Mouse (Mus musculus) forebrain, postnatal 0 days (tissue): Measurements from ENCODE around the gene Emilin2. TPM values are rescaled to one million over a fixed set of nuclear protein-coding genes. Genes with fewer than 3 reads are reported as not detected.

Source experiments
- ATAC-seq: fragments of 200-750 bp; cut with Nextera tagmentation; 2 replicates; pipeline ENCODE4 v1.8.0; 2017; ENCODE audit warnings: mild to moderate bottlenecking, moderate library complexity
- DNase-seq: peaks from one replicate; pipeline ENCODE4 v3.0.0-alpha.2; 2015
- H3K27ac ChIP-seq: fragments of 300-500 bp; sonication (generic); 2 replicates; pipeline ENCODE4 v1.5.1; 2014; ENCODE audit warnings: low read depth, mild to moderate bottlenecking, antibody characterized with exemption, low read length, moderate library complexity, mixed read lengths
- H3K27me3 ChIP-seq: fragments of 300-500 bp; sonication (generic); 2 replicates; pipeline ENCODE4 v1.6.1; 2014; ENCODE audit warnings: mild to moderate bottlenecking, low read length, mixed read lengths; ENCODE audit not compliant: insufficient read depth
- H3K36me3 ChIP-seq: fragments of 300-500 bp; sonication (generic); 2 replicates; pipeline ENCODE4 v1.6.1; 2014; ENCODE audit warnings: mild to moderate bottlenecking, moderate library complexity; ENCODE audit not compliant: insufficient read depth
- H3K4me1 ChIP-seq: fragments of 300-500 bp; sonication (generic); 2 replicates; pipeline ENCODE4 v1.6.1; 2014; ENCODE audit warnings: antibody characterized with exemption; ENCODE audit not compliant: insufficient read depth
- H3K4me2 ChIP-seq: fragments of 300-500 bp; sonication (generic); 2 replicates; pipeline ENCODE4 v1.6.1; 2014; ENCODE audit warnings: low read depth, mild to moderate bottlenecking, moderate library complexity
- H3K4me3 ChIP-seq: fragments of 300-500 bp; sonication (generic); 2 replicates; pipeline ENCODE4 v1.5.1; 2014; ENCODE audit warnings: low read depth, low read length, mixed read lengths
- H3K9ac ChIP-seq: fragments of 300-500 bp; sonication (generic); 2 replicates; pipeline ENCODE4 v1.6.1; 2014; ENCODE audit warnings: mild to moderate bottlenecking
- H3K9me3 ChIP-seq: fragments of 300-500 bp; sonication (generic); 2 replicates; pipeline ENCODE4 v1.6.1; 2016; ENCODE audit warnings: low read length
- CTCF ChIP-seq: sonication (generic); IDR thresholded peaks from 2 replicates; pipeline ENCODE4 v1.5.1; 2016; ENCODE audit warnings: antibody characterized with exemption, control low read depth, low read depth
- WGBS: fragments of 180-500 bp; shearing (Covaris S2); extraction: QIAGEN DNeasy Blood & Tissue Kit; methylation state at CpG from one replicate; pipeline ENCODE4 v1.1.7; 2014; 5-methylcytosine and 5-hydroxymethylcytosine counted together
- polyA plus RNA-seq: library from polyadenylated mRNA; unstranded; fragments of >200 nt; fragmentation: Nextera tagmentation; extraction: Ambion mirVana; gene quantifications from 2 replicates; pipeline ENCODE4 v1.2.1, GENCODE M21; 2015
- total RNA-seq: library from RNA; depleted of rRNA; stranded (reverse); fragments of >200 nt; gene quantifications from 2 replicates; pipeline ENCODE4 v1.2.3, GENCODE M21; 2014

Gene Emilin2
- total and polyA plus RNA-seq, 2 experiments from 2014 or later, result 2.0 to 3.2 TPM

GRCm38 (mm10) chr17:71309711-71310485 is 1.9 kb downstream of the Emilin2 start:
- peak; percentile 47 for DNase-seq
- Histone ChIP-seq H3K9ac (peak overlapping the region; percentile 59), H3K27ac (no peak overlapping the region), H3K4me3 (peak overlapping the region; percentile 58), H3K9me3 (no peaks in the 10 kb centered on the region), H3K36me3 (no peaks in the 10 kb centered on the region), H3K4me1 (peaks cover 10% of the 10 kb centered on the region; the same call in 1 of the 2 replicates), H3K4me2 (peak overlapping the region; percentile 100), H3K27me3 (peaks cover 22% of the 10 kb centered on the region; the same call in 1 of the 2 replicates)
- TF ChIP-seq CTCF, result no peak
- no peak for ATAC-seq
- 5% methylated on average over 23 of the region's 23 CpGs for WGBS

DNA sequence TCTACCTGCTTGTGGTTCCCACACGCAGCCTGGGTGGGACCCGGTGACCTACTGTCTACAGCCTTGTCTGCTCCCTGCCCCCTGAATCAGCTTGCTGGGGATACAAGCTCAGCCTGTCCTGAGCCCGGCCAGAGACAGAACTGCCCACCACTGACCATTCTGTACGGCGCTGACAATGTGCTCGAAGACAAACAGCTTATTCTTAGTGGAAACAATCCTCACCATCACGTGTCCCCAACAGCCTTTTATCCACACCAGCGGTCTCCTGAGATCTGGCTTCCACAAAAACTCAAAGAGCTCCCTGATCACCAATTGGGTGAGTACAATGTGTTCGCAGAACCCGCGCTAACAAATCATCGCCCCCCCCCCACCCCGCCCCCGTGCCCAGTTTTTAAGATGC is 2.6 kb downstream of the Emilin2 start:
- 0 out of 2 replicates have a peak overlapping the region, but pooled peaks have one; percentile 100 for H3K4me2 ChIP-seq
- DNase-seq (no peak), ATAC-seq (no peak)
- peaks cover 22% of the 10 kb centered on the region; the same call in 1 of the 2 replicates for H3K27me3 ChIP-seq
- no peak overlapping the region for H3K9ac ChIP-seq
- H3K36me3 ChIP-seq, result no peaks in the 10 kb centered on the region
- H3K9me3 ChIP-seq, result no peaks in the 10 kb centered on the region
- TF ChIP-seq CTCF, result no peak
- no peak overlapping the region for H3K4me3 ChIP-seq
- H3K27ac ChIP-seq, result no peak overlapping the region
- 11% methylated on average over 14 of the region's 14 CpGs for WGBS
- H3K4me1 ChIP-seq, result peaks cover 10% of the 10 kb centered on the region; the same call in 1 of the 2 replicates

DNA sequence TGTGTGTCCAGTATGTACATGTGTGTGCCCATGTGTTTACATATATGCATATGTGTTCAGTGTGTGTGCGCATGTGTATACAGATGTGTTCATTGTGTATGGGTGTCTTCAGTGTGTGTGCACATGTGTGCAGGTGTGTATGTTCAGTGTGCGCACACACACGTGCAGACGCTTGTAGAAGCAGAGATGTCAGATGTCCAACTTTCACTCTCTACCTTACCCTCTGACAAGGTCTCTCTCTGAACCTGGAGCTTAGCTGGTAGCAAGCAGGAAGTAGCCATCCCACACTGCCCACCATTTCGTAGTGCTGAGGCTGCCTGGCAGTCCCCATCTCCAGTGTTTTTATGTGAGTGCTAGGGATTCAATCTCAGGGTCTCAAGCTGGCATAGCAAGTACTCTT is 3.5 kb downstream of the Emilin2 start:
- H3K27ac ChIP-seq, result no peak overlapping the region
- H3K36me3 ChIP-seq, result no peaks in the 10 kb centered on the region
- H3K4me2 ChIP-seq, result no peak overlapping the region
- no peak overlapping the region for H3K4me3 ChIP-seq
- no peak overlapping the region for H3K9ac ChIP-seq
- H3K27me3 ChIP-seq, result peaks cover 22% of the 10 kb centered on the region; the same call in 1 of the 2 replicates
- DNase-seq (no peak), ATAC-seq (no peak)
- H3K9me3 ChIP-seq, result no peaks in the 10 kb centered on the region
- 89% methylated on average over 5 of the region's 5 CpGs for WGBS
- peaks cover 10% of the 10 kb centered on the region; the same call in 1 of the 2 replicates for H3K4me1 ChIP-seq
- TF ChIP-seq CTCF, result no peak

DNA sequence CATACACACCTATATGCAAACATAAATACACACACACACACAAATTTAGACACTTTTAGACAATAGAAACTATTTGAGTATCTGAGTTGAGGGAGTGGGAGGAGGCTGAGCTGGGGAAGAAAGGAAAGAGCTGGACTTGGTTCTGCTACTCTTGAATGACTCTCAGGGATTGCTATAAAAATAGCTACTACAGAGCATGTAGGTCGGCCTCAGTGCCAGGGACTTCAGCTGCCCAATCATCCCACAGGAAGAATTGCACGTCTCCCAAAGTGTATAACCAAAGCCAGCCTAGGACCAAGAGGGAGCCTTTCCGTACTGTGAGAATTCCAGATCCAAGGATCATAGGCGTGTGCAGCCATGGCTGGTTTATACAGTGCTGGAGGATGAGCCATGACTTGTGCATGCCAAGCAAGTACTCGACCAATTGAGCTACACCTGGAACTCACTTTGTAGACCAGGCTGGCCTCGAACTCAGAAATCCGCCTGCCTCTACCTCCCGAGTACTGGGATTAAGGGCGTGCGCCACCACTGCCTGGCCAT is 4.5 kb downstream of the Emilin2 start:
- no peaks in the 10 kb centered on the region for H3K9me3 ChIP-seq
- ATAC-seq, result no peak
- H3K4me1 ChIP-seq, result peaks cover 10% of the 10 kb centered on the region; the same call in 1 of the 2 replicates
- no peaks in the 10 kb centered on the region for H3K36me3 ChIP-seq
- WGBS, result 90% methylated on average over 10 of the region's 10 CpGs
- no peak overlapping the region for H3K4me2 ChIP-seq
- DNase-seq, result no peak
- no peak overlapping the region for H3K4me3 ChIP-seq
- no peak overlapping the region for H3K9ac ChIP-seq
- TF ChIP-seq CTCF, result no peak
- no peak overlapping the region for H3K27ac ChIP-seq
- peaks cover 22% of the 10 kb centered on the region; the same call in 1 of the 2 replicates for H3K27me3 ChIP-seq

GRCm38 (mm10) chr17:71306716-71307115 is 5.1 kb downstream of the Emilin2 start:
- no peak overlapping the region for H3K9ac ChIP-seq
- ATAC-seq, result no peak
- H3K4me2 ChIP-seq, result no peak overlapping the region
- H3K36me3 ChIP-seq, result no peaks in the 10 kb centered on the region
- no peak overlapping the region for H3K27ac ChIP-seq
- no peak for TF ChIP-seq CTCF
- no peak overlapping the region for H3K4me3 ChIP-seq
- no peak for DNase-seq
- 90% methylated on average over 4 of the region's 4 CpGs for WGBS
- peaks cover 10% of the 10 kb centered on the region; the same call in 1 of the 2 replicates for H3K4me1 ChIP-seq
- H3K27me3 ChIP-seq, result peaks cover 18% of the 10 kb centered on the region; the same call in 1 of the 2 replicates
- H3K9me3 ChIP-seq, result no peaks in the 10 kb centered on the region

- Histone ChIP-seq H3K4me1 (peaks cover 9% of the 10 kb centered on the region; the same call in 1 of the 2 replicates), H3K9me3 (no peaks in the 10 kb centered on the region), H3K4me2 (no peak overlapping the region), H3K27me3 (peaks cover 13% of the 10 kb centered on the region; the same call in 1 of the 2 replicates), H3K36me3 (no peaks in the 10 kb centered on the region), H3K27ac (no peak overlapping the region), H3K9ac (no peak overlapping the region), H3K4me3 (no peak overlapping the region)
- WGBS, result 92% methylated on average over 6 of the region's 6 CpGs
- DNase-seq, result no peak
- ATAC-seq, result no peak
- no peak for TF ChIP-seq CTCF
These were observed 5.7 kb downstream of the Emilin2 start for GRCm38 (mm10) chr17:71306091-71306490.

DNA sequence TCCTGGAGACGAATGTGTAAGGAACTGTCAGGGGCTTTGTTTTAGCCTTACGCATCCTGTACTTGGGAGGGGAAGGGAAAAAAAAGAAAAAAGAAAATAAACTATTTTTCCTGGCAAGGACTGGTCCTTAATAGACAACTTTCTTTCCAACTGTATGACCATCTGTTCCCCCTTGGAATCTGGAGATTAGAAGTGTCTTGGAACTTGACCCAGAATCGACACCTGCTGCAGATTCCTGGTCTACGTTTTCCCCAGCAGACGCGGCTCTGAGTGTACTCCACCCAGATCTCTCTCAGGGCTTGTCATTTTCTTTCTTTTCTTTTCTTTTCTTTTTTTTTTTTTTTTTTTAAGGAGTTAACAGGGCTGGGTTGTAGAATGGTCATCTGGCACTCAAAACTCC is 8.3 kb downstream of the Emilin2 start:
- Histone ChIP-seq H3K27me3 (no peaks in the 10 kb centered on the region), H3K4me3 (no peak overlapping the region), H3K9me3 (no peaks in the 10 kb centered on the region), H3K27ac (no peak overlapping the region), H3K9ac (no peak overlapping the region), H3K4me1 (no peaks in the 10 kb centered on the region), H3K4me2 (no peak overlapping the region), H3K36me3 (no peaks in the 10 kb centered on the region)
- ATAC-seq, result no peak
- DNase-seq, result peak; percentile 27
- TF ChIP-seq CTCF, result no peak
- WGBS, result 48% methylated on average over 6 of the region's 6 CpGs
